Mouse (Mus musculus) Muller cell, postnatal 12 days (primary cell): Measurements from ENCODE around the gene Zmym6.

ENCODE experiments used
- DNase-seq: peaks from one replicate; pipeline ENCODE4 v3.0.0-alpha.2; 2015; ENCODE audit errors: inconsistent ontology term

The Zmym6 gene

GRCm38 (mm10) chr4:127124331-127124730, 47.1 kb downstream of the Zmym6 start:
- no peak for DNase-seq

- peak; percentile 93 for DNase-seq
Observed at GRCm38 (mm10) chr4:127125834-127126463, 48.8 kb downstream of the Zmym6 start.

GRCm38 (mm10) chr4:127134687-127135086, 57.5 kb downstream of the Zmym6 start:
- no peak for DNase-seq

- DNase-seq = no peak
Observed at GRCm38 (mm10) chr4:127137591-127137990, 60.4 kb downstream of the Zmym6 start.

GRCm38 (mm10) chr4:127138486-127138885, 61.3 kb downstream of the Zmym6 start:
- DNase-seq = no peak

- DNase-seq = no peak
Observed at GRCm38 (mm10) chr4:127150031-127150430, 72.8 kb downstream of the Zmym6 start.

GRCm38 (mm10) chr4:127153345-127153744, 76.2 kb downstream of the Zmym6 start:
- DNase-seq = no peak

GRCm38 (mm10) chr4:127155757-127156156, 78.6 kb downstream of the Zmym6 start:
- DNase-seq = no peak

GRCm38 (mm10) chr4:127157746-127158145, 80.6 kb downstream of the Zmym6 start:
- DNase-seq = no peak

- no peak for DNase-seq
Observed at GRCm38 (mm10) chr4:127163926-127164325, 86.7 kb downstream of the Zmym6 start.

GRCm38 (mm10) chr4:127167096-127167495, 89.9 kb downstream of the Zmym6 start:
- DNase-seq = no peak

GRCm38 (mm10) chr4:127167731-127168130, 90.5 kb downstream of the Zmym6 start:
- DNase-seq = no peak

- DNase-seq = peak; percentile 63
Observed at GRCm38 (mm10) chr4:127168211-127168913, 91.2 kb downstream of the Zmym6 start.

GRCm38 (mm10) chr4:127168914-127169345, 91.7 kb downstream of the Zmym6 start, which contains the start of gene Dlgap3:
Gene Dlgap3 (plus strand): TSS chr4:127169204.
- DNase-seq = peak; percentile 40

GRCm38 (mm10) chr4:127169346-127170221, 92.4 kb downstream of the Zmym6 start:
- DNase-seq = peak; percentile 12

- DNase-seq = no peak
Observed at GRCm38 (mm10) chr4:127170866-127171265, 93.7 kb downstream of the Zmym6 start.

GRCm38 (mm10) chr4:127171341-127171905, 94.2 kb downstream of the Zmym6 start:
- no peak for DNase-seq

GRCm38 (mm10) chr4:127172119-127172518, 94.9 kb downstream of the Zmym6 start:
- DNase-seq = no peak

GRCm38 (mm10) chr4:127172614-127173013, 95.4 kb downstream of the Zmym6 start:
- no peak for DNase-seq

GRCm38 (mm10) chr4:127173461-127173860, 96.3 kb downstream of the Zmym6 start:
- peak; percentile 71 for DNase-seq
